Mouse (Mus musculus): ENCODE measurements at regions not wholly inside any gene's neighbourhood (a gene's known extent, or its start where the extent isn't known, plus 50 kb on each side); places are given as distances from the start of the nearest gene placed in this dataset.
A peak's percentile ranks its signal among the peaks of the same experiment; 100 is the strongest.

DNA sequence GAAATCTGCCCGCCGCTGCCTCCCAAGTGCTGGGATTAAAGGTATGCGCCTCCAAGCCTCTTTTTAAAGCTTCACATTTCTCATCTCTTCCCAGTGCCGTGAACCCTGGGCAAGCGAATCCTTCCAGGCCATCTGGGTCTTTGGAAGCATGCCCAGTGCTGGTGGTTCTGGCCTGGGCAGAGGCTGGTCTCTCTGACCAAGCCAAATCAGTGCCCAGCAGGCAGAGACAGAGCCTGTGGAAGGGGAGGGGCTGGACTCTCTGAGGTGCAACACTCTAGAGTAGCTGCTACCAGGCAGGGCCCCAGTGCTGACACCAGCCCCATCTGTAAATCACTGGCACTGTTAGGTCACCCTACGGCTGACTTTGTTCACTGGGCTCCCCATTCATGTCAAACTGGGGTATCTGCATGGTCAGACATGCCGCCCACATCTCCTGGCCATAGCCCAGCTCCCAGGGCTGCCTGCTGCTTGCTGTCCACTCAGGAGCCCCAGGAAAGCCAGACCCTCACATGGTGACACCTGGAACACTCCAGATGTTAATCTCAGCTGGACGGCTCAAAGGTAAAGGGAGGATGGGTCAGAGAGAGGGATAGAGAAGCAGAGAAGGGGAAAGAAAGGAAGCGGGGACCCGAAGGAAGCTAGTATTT is 64.3 kb upstream of the Kazn start:
- no peak for DNase-seq (ENCODE audit: low spot score in 2 of 2)

DNA sequence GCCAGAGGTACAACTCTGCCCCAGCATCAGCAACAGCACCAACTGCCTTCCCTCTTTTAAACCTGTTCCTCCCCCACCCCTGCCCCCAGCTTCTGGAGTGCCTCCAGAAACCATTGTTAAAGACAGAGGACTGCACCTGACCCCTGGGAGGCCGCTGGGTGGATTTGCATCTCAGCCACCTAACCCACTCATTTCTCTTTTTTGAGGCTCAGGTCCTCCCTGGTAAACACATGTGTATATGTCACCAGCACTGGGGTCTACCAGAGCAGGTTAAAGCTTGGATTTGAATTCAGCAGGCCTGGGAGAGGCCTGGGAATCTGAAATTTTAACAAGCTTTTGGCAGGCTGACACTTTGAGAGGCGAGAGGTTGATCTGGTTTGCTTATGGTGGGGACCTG is 63.5 kb upstream of the Kazn start:
- DNase-seq (ENCODE audit: low spot score in 2 of 2), result no peak

DNA sequence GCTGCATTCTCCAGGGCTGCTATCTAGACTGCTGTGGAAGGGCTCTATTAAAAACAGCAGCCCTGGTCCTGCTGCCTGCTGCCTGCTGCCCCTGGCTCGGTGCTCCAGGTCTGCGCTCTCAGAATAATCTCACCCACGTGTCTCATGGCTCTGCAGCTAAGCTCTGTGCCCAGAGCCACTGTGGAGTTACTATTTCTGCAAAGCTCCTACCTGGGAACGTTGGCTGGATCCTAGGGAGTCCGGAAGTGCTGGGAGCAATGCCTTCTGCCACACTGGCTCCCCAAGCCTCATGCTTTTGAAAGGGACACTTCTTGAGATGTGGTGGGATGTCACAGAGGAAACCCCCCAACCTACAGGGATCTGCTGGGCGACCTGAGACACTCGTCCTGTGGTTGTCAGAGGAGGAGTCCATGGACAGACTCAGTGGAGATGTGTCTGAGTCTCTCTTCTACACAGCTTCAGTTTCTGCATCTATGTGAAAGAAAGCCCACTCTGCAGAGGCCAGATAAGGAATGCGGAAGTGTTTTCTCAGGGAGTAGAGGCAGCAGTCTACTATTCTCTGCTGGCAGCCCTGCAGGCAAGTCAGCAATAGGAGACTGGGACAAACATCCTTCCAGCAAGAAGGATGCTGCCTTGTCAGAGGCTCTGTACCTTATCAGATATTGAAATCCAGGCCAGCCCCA is 63.0 kb upstream of the Kazn start:
- DNase-seq (ENCODE audit: low spot score in 2 of 2), result peak; percentile 40 to 60

DNA sequence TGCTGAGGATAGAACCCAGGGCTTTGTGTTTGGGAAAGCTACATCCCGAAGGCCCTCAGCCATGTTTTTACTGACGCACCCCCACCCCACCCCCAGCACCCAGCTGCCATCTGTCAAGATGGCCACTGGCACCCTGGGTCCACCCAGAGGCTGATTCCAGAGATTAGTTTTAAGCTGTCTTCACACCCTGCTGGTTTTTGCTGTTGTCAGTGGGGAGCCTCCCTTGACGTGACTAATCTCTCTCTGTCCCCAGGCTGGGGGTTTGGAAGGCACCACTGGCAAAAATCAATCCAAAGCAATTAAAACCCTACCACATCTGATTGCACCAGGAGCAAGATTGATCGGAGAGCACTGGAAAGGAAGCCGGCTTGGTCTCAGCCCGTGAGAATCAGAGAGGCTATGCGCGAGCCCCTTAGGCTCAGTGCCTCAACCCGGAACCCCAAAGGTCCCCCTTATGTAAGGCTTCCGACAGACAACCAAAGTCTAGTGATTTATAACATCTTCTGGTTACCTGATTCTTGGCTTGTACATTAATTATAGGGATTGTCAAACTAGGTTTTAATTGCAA is 59.7 kb upstream of the Kazn start:
- DNase-seq (ENCODE audit: low spot score in 2 of 2), result no peak

DNA sequence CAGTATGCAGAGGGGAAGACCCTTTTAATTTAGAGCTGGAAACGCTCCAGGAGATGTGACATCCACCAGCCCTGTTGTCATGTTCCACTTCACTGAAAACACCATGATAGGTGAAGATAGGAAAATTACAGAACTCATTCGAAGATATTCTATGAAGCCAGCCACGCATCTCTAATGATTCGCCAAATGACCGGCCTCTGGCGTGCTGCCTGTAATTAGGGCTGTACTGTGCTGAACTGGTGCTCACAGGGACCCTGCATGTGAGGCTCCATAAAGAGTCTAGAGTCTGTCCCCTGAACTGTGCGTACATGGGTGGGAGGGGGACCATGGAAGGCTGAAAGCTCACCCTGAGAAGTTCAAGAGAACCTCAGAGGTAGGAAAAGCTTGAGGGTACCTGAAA is 53.6 kb upstream of the Kazn start:
- DNase-seq (ENCODE audit: low spot score in 2 of 2), result no peak

DNA sequence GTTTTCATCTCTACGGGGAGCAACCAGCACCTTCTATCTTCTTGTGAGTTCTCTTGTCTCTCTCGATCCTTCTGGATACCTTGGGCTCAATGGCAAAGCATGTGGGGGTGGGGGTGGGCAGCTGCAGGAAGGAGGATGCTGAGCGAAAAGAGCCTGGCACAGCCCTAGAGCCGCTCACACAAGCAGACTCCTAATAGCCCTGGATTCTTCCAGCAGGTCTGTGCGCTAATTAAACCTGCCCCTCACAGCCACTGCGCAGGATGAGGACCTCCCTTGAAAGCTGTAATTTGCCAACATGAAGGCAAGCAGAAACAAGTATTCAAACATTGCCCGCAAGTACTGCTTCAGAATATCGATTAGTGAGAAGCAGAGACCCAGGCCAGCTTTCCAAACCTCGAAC is 53.1 kb upstream of the Kazn start:
- DNase-seq (ENCODE audit: low spot score in 2 of 2), result no peak

DNA sequence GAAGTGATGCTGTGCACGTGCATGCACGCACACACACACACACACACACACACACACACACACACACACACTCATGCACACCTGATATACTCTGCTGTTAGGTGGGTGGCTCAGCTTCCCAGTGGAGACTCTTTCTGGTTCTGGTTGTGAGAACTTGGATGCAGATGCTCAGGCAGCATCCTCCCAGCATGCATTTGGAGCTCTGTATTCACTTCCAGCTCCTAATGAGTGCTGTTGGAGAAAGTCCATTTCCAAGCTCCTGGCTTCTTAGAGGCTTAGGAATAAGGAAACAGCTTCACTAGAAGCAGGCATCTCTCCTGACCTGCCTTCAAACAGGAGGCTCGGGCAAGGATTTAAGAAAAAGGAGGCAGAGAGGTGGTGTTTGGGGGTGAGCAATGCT is 52.2 kb upstream of the Kazn start:
- no peak for DNase-seq (ENCODE audit: low spot score in 2 of 2)
